Mouse (Mus musculus): ENCODE results near the gene Hand2.

The Hand2 gene

GRCm38 (mm10) chr8:57344956-57345870 lies 24.4 kb downstream of the Hand2 start:
- DNase-seq (ENCODE audit: low read depth, low spot score) = no peak
- H3K36me3 ChIP-seq (ENCODE audit: control insufficient read depth, insufficient read depth, low read length, poor library complexity, severe bottlenecking) = no peaks in the 10 kb centered on the region
- H3K27me3 ChIP-seq (ENCODE audit: control insufficient read depth, insufficient read depth, low read length, poor library complexity, severe bottlenecking) = no peaks in the 10 kb centered on the region

DNA sequence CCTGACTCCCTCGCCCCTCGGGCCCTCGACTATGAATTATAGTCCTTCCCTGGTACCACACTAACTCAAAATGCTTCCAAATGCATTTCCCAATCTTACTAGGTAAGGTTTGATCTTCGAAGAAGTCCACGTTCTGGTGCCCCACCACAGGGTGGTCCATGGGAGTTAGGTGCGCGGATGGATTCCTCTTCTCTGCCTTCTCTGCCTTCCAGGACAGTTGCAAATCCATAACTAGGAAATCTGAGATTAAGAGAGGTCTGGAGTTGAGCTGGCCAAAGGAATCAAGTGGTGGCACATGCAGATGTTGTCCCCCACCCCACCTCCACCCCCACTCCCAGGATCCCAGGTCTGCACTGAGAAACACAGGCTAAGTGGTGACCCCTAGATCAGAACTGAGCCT lies 25.6 kb downstream of the Hand2 start:
- DNase-seq (ENCODE audit: low read depth, low spot score) = no peak
- Histone ChIP-seq H3K36me3 (ENCODE audit: control insufficient read depth, insufficient read depth, low read length, poor library complexity, severe bottlenecking) (no peaks in the 10 kb centered on the region), H3K27me3 (ENCODE audit: control insufficient read depth, insufficient read depth, low read length, poor library complexity, severe bottlenecking) (no peaks in the 10 kb centered on the region)

GRCm38 (mm10) chr8:57347141-57347540 lies 26.4 kb downstream of the Hand2 start:
- DNase-seq (ENCODE audit: low read depth, low spot score) = no peak
- Histone ChIP-seq H3K36me3 (ENCODE audit: control insufficient read depth, insufficient read depth, low read length, poor library complexity, severe bottlenecking) (no peaks in the 10 kb centered on the region), H3K27me3 (ENCODE audit: control insufficient read depth, insufficient read depth, low read length, poor library complexity, severe bottlenecking) (no peaks in the 10 kb centered on the region)

- H3K27me3 ChIP-seq (ENCODE audit: control insufficient read depth, insufficient read depth, low read length, poor library complexity, severe bottlenecking) = no peaks in the 10 kb centered on the region
- H3K36me3 ChIP-seq (ENCODE audit: control insufficient read depth, insufficient read depth, low read length, poor library complexity, severe bottlenecking) = no peaks in the 10 kb centered on the region
- DNase-seq (ENCODE audit: low read depth, low spot score) = no peak
Observed at GRCm38 (mm10) chr8:57348251-57348650, 27.5 kb downstream of the Hand2 start.

DNA sequence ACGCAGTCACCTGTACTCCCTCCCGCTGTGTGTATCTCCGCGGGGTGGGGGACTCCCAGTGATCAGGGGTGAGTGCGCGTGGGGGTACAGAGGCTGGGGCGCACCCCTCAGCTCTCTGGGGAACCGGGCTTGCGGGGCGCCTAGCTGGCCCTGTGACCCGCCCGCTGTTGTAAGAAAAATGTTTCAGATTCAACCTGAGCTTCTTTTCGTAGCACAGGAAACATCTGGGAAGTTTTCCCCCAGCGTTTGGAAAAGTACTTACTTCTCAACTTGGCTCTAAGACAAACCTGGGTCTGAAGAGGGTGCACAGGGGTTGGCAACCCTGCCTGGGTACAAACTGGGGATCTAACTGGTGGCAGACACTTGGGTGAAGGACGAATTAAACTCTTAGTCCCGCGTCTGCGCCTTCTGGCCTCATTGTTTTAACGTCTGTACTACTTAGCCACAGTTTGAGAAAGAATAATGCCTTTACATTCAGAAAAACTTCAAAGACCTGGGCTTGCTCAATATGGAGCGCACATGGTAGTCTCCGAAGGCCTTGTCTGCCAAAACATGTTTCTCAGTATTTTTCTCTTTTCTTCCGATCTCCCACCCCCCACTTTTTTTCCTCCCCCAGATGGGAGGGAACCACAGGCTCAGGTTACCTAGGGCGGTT lies 28.2 kb downstream of the Hand2 start:
- Histone ChIP-seq H3K36me3 (ENCODE audit: control insufficient read depth, insufficient read depth, low read length, poor library complexity, severe bottlenecking) (no peaks in the 10 kb centered on the region), H3K27me3 (ENCODE audit: control insufficient read depth, insufficient read depth, low read length, poor library complexity, severe bottlenecking) (no peaks in the 10 kb centered on the region)
- no peak for DNase-seq (ENCODE audit: low read depth, low spot score)

- H3K36me3 ChIP-seq (ENCODE audit: control insufficient read depth, insufficient read depth, low read length, poor library complexity, severe bottlenecking) = no peaks in the 10 kb centered on the region
- no peak for DNase-seq (ENCODE audit: low read depth, low spot score)
- no peaks in the 10 kb centered on the region for H3K27me3 ChIP-seq (ENCODE audit: control insufficient read depth, insufficient read depth, low read length, poor library complexity, severe bottlenecking)
Observed at GRCm38 (mm10) chr8:57351861-57352260, 31.1 kb downstream of the Hand2 start.

GRCm38 (mm10) chr8:57353346-57354305 lies 32.8 kb downstream of the Hand2 start:
- DNase-seq (ENCODE audit: low read depth, low spot score) = no peak
- no peaks in the 10 kb centered on the region for H3K36me3 ChIP-seq (ENCODE audit: control insufficient read depth, insufficient read depth, low read length, poor library complexity, severe bottlenecking)
- no peaks in the 10 kb centered on the region for H3K27me3 ChIP-seq (ENCODE audit: control insufficient read depth, insufficient read depth, low read length, poor library complexity, severe bottlenecking)

GRCm38 (mm10) chr8:57354876-57355275 lies 34.1 kb downstream of the Hand2 start:
- no peaks in the 10 kb centered on the region for H3K27me3 ChIP-seq (ENCODE audit: control insufficient read depth, insufficient read depth, low read length, poor library complexity, severe bottlenecking)
- H3K36me3 ChIP-seq (ENCODE audit: control insufficient read depth, insufficient read depth, low read length, poor library complexity, severe bottlenecking) = no peaks in the 10 kb centered on the region
- DNase-seq (ENCODE audit: low read depth, low spot score) = no peak

DNA sequence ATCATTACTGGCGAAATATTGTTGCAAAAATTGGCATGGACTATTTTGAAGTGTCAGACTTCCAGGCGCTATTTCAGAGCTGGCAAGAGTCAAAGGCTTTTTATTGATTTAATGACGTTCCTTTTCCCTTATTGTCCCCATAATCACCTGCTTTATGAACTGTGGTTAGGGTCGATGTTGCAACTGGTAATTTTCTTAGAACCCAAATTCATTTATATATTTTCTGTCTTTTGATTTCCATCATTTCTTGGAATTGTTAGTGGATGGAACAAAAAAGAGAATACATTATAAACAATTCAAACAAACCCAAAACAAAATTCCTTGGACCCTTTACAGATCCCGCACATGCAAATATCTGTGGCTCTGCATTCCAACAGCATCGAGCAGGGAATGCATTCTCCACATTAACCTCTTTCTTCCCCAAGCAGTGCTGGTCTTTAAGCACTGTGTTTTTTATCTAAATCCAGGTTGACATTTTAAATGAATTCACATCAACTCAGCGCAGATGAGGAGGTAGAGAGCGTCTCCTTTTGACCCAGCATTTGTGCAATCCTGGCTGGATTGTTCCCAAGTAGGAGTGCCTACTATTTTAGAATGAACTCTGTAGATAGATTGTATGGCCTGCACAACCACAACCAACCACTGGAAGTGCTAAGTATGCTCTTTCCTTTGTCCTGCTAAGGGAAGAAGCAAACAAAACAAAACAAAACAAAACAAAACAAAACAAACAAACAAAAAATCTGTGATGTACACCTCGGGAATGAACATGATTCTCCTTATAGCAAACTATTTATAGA lies 35.9 kb downstream of the Hand2 start:
- no peaks in the 10 kb centered on the region for H3K36me3 ChIP-seq (ENCODE audit: control insufficient read depth, insufficient read depth, low read length, poor library complexity, severe bottlenecking)
- DNase-seq (ENCODE audit: low read depth, low spot score) = no peak
- H3K27me3 ChIP-seq (ENCODE audit: control insufficient read depth, insufficient read depth, low read length, poor library complexity, severe bottlenecking) = no peaks in the 10 kb centered on the region

DNA sequence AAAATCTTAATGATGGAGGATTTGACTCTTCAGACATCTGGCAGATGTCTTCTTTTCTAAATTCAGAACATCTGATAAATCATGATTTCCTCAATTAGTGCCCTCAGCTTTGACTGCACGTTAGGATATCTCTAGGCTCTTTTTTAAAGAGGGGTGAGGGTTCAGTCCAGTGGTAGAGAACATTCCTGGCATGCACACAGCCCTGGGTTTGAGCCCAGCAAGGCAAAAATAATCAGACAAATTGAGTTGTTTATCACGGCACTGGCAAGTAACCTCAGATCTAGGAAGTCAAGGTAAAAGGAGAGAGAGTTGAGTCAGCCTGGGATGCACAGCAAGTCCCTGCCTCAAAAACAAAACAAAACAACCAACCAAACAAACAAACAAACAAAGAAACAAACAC lies 39.7 kb downstream of the Hand2 start:
- Histone ChIP-seq H3K27me3 (ENCODE audit: control insufficient read depth, insufficient read depth, low read length, poor library complexity, severe bottlenecking) (no peaks in the 10 kb centered on the region), H3K36me3 (ENCODE audit: control insufficient read depth, insufficient read depth, low read length, poor library complexity, severe bottlenecking) (no peaks in the 10 kb centered on the region)
- DNase-seq (ENCODE audit: low read depth, low spot score) = no peak

DNA sequence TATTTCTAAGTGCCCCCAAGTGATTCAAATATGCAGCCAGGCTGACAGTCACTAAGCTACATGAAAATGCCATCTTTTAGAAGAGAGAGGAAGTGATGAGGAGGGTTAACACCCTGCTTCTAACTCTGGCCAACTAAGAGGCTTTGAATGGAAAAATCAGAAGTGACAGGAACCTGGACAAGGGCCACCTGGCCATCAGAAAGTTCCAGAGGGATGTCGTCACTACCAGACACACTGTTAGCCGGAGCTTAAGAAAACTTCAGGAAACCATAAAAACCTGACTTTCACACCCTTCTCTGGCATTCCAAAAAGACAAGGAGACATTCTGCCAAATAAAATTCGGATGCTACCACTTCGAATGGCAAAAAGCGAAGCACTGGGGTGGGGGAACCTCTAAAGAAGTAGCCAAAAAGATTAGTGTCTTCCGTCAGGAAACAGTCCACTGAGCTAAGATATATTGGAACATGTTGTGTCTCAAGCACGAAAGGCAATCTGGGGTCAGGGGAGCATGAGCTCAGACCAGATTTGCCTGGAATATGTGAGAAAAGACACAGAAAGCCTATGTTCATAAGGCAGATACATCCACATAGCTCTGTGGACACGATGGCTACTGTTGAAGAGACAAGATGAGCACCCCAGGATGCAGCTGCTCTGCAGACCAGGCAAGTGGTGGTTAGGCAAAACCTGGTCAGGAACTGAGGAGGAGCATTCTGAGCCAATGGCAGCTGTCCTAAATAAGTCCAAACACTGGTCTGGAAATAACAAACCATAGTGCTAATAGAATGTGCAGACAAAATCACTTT lies 40.4 kb downstream of the Hand2 start:
- no peak for DNase-seq (ENCODE audit: low read depth, low spot score)
- H3K36me3 ChIP-seq (ENCODE audit: control insufficient read depth, insufficient read depth, low read length, poor library complexity, severe bottlenecking) = no peaks in the 10 kb centered on the region
- H3K27me3 ChIP-seq (ENCODE audit: control insufficient read depth, insufficient read depth, low read length, poor library complexity, severe bottlenecking) = no peaks in the 10 kb centered on the region

DNA sequence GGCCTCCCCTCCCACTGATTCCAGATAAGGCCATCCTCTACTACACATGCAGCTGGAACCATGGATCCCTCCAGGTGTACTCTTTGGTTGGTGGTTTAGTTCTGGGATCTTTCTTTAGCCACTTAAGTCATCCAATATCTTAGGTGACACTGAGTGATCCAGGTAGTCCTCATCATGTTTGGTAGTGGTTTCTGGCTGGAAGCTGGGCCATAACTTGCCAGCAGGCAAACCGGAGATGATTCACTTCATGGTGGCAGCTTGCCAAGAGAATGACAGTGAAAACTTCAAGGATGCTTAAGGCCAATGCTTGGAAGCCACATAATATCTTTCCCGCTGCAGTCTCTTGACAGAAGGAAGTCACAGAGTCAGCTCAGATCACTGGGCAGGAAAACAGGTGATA lies 42.1 kb downstream of the Hand2 start:
- DNase-seq (ENCODE audit: low read depth, low spot score) = no peak
- Histone ChIP-seq H3K27me3 (ENCODE audit: control insufficient read depth, insufficient read depth, low read length, poor library complexity, severe bottlenecking) (no peaks in the 10 kb centered on the region), H3K36me3 (ENCODE audit: control insufficient read depth, insufficient read depth, low read length, poor library complexity, severe bottlenecking) (no peaks in the 10 kb centered on the region)

DNA sequence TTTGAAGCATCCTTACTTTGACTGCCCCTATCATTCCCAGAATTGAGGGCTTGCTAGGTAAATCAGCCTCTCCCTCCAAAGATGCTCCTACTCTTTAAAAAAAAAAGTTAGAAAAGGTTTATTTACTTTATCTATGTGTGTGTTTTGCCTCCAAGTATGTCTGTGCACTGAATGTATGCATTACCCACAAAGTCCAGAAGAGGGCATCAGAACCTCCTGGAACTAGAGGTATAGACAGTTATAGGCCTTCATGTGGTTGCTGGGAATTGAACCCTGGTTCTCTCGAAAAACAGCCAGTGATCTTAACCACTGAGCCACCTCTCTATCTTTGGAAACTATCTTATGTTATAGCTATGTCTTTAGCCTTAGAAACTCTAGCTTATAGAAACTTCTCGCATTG lies 53.3 kb downstream of the Hand2 start:
- Histone ChIP-seq H3K27me3 (ENCODE audit: control insufficient read depth, insufficient read depth, low read length, poor library complexity, severe bottlenecking) (no peaks in the 10 kb centered on the region), H3K36me3 (ENCODE audit: control insufficient read depth, insufficient read depth, low read length, poor library complexity, severe bottlenecking) (no peaks in the 10 kb centered on the region)
- DNase-seq (ENCODE audit: low read depth, low spot score) = no peak
